ENCODE assay signal across 13 mouse cellular contexts in genomic region chr5:115666366-115667065, GRCm38 (mm10). TPM values are rescaled to one million over a fixed set of nuclear protein-coding genes. Genes with fewer than 3 reads are reported as not detected.
DNase-seq lines count a peak whose midpoint lies in the region; ATAC-seq and TF ChIP-seq lines count a peak whose summit lies in the region.
"Had no signal": no experiment of that assay in that cellular context is flagged by ENCODE, and none has a peak within 500 bp of the region (broad histone marks: within the 10 kb centered on the region; RNA-seq: fewer than 3 reads in every experiment).

No protein-coding gene starts in this region.

- H3K36me3 ChIP-seq in hindbrain, postnatal 0 days (ENCODE audit: insufficient read depth, low read length) = no peaks in the 10 kb centered on the region; the same call in 1 of the 2 replicates
- H3K36me3 ChIP-seq: limb, embryonic 13.5 days; midbrain, embryonic 12.5 days had no signal

- no peaks in the 10 kb centered on the region for H3K9me3 ChIP-seq in hindbrain, postnatal 0 days (ENCODE audit: low read length)
- H3K9me3 ChIP-seq: limb, embryonic 13.5 days; midbrain, embryonic 12.5 days had no signal

- no peak overlapping the region for H3K4me3 ChIP-seq in hindbrain, postnatal 0 days (ENCODE audit: low read length)
- H3K4me3 ChIP-seq: limb, embryonic 13.5 days; midbrain, embryonic 12.5 days had no signal

- no peak for ATAC-seq in cerebellum, adult (ENCODE audit: insufficient number of reproducible peaks, low FRiP score, low TSS enrichment)
- ATAC-seq in hindbrain, postnatal 0 days = peak; percentile 60; the same call in 1 of the 2 replicates

- 36% methylated on average over 8 of the region's 8 CpGs for WGBS in hindbrain, postnatal 0 days

- no peak overlapping the region for H3K4me2 ChIP-seq in hindbrain, postnatal 0 days (ENCODE audit: low read depth, low read length)
- H3K4me2 ChIP-seq: limb, embryonic 13.5 days; lung, embryonic 14.5 days; midbrain, embryonic 12.5 days had no signal

- H3K4me1 ChIP-seq in hindbrain, postnatal 0 days (ENCODE audit: insufficient read depth, low read length) = no peaks in the 10 kb centered on the region
- H3K4me1 ChIP-seq: limb, embryonic 13.5 days had no signal

- no peak overlapping the region for H3K9ac ChIP-seq in hindbrain, postnatal 0 days (replicated peaks; ENCODE audit: low read length)
- H3K9ac ChIP-seq: limb, embryonic 13.5 days; lung, embryonic 14.5 days; midbrain, embryonic 12.5 days had no signal

- peak overlapping the region; percentile 65 for H3K27ac ChIP-seq in hindbrain, postnatal 0 days
- H3K27ac ChIP-seq: limb, embryonic 13.5 days; midbrain, embryonic 12.5 days had no signal

- TF ChIP-seq CTCF in hindbrain, postnatal 0 days (IDR thresholded peaks at IDR 0.05; ENCODE audit: low read depth) = no peak

- DNase-seq in cerebellum, adult 11 months = peak; percentile 59
- peak; percentile 35 to 54 for DNase-seq in kidney, postnatal 25 days
- DNase-seq in kidney, postnatal 14 days = no peak
- DNase-seq in cerebellum, adult 8-10 months = peak; percentile 68
- peak; percentile 71 for DNase-seq in hindbrain, postnatal 0 days (ENCODE audit: low spot score)
- DNase-seq in frontal cortex, postnatal 10 days (ENCODE audit: low spot score in 2 of 2) = no peak
- no peak for DNase-seq in left cerebral cortex, adult 11 months (ENCODE audit: low spot score)
- DNase-seq: embryo, embryonic 11 days; lung, embryonic 14.5 days; right cerebral cortex, postnatal 4 days had no signal

- H3K27me3 ChIP-seq in hindbrain, postnatal 0 days (ENCODE audit: insufficient read depth, low read length) = no peaks in the 10 kb centered on the region

RNA-seq across cellular contexts. Expression of gene Rab35, which starts 34.8 kb away (rescaled TPM):
- 80.5 and 88.1 TPM in 2 replicates for total RNA-seq in hindbrain, postnatal 0 days (2014; rRNA removed)
- polyA plus RNA-seq in hindbrain, postnatal 0 days (2015; fragmentation: Nextera tagmentation; extraction: Ambion mirVana) = 22.2 and 25.3 TPM in 2 replicates

Comparison
In these comparisons a context has a peak if more than half of its experiments do, and no peak if none do; other contexts are left out.
1. DNase-seq: peak in cerebellum, adult 11 months (single experiment), kidney, postnatal 25 days (2 of 2), cerebellum, adult 8-10 months (single experiment) and hindbrain, postnatal 0 days (single experiment); none in kidney, postnatal 14 days (single experiment), frontal cortex, postnatal 10 days (0 of 2) and left cerebral cortex, adult 11 months (single experiment).